Mouse (Mus musculus) neural tube, embryonic 13.5 days (tissue): ENCODE measurements around the gene Dbnl. TPM values are rescaled to one million over a fixed set of nuclear protein-coding genes. Genes with fewer than 3 reads are reported as not detected.

Experiments used
- ATAC-seq: fragments of 200-750 bp; cut with Nextera tagmentation; 2 replicates; pipeline ENCODE4 v1.8.0; 2017; ENCODE audit warnings: low read depth, mild to moderate bottlenecking, moderate TSS enrichment, moderate library complexity
- H3K27ac ChIP-seq: fragments of 300-500 bp; sonication (generic); replicated peaks from 2 replicates; pipeline ENCODE4 v1.5.1; 2015; ENCODE audit warnings: moderate library complexity, mild to moderate bottlenecking, inconsistent platforms
- H3K27me3 ChIP-seq: fragments of 300-500 bp; sonication (generic); 2 replicates; pipeline ENCODE4 v1.6.1; 2015; ENCODE audit warnings: mild to moderate bottlenecking, inconsistent platforms
- H3K36me3 ChIP-seq: fragments of 300-500 bp; sonication (generic); 2 replicates; pipeline ENCODE4 v1.6.1; 2015; ENCODE audit warnings: mild to moderate bottlenecking, inconsistent platforms
- H3K4me1 ChIP-seq: fragments of 300-500 bp; sonication (generic); replicated peaks from 2 replicates; pipeline ENCODE4 v1.6.1; 2015; ENCODE audit warnings: inconsistent platforms
- H3K4me2 ChIP-seq: fragments of 300-500 bp; sonication (generic); 2 replicates; pipeline ENCODE4 v1.6.1; 2015; ENCODE audit warnings: inconsistent platforms, mild to moderate bottlenecking, moderate library complexity
- H3K4me3 ChIP-seq: fragments of 300-500 bp; sonication (generic); 2 replicates; pipeline ENCODE4 v1.5.1; 2015; ENCODE audit warnings: mild to moderate bottlenecking, inconsistent platforms
- H3K9ac ChIP-seq: fragments of 300-500 bp; sonication (generic); 2 replicates; pipeline ENCODE4 v1.6.1; 2015; ENCODE audit warnings: moderate library complexity, mild to moderate bottlenecking, inconsistent platforms
- H3K9me3 ChIP-seq: fragments of 300-500 bp; sonication (generic); 2 replicates; pipeline ENCODE4 v1.6.1; 2016; ENCODE audit warnings: inconsistent platforms
- WGBS: fragments of 180-500 bp; shearing (Covaris S2); methylation state at CpG from one replicate; pipeline ENCODE4 v1.1.7; 2015; 5-methylcytosine and 5-hydroxymethylcytosine counted together
- polyA plus RNA-seq: library from polyadenylated mRNA; unstranded; fragments of >200 nt; fragmentation: Nextera tagmentation; extraction: Ambion mirVana; gene quantifications from 2 replicates; pipeline ENCODE4 v1.2.1, GENCODE M21; 2015

Dbnl gene
- 143 and 168 TPM in 2 replicates for polyA plus RNA-seq

DNA sequence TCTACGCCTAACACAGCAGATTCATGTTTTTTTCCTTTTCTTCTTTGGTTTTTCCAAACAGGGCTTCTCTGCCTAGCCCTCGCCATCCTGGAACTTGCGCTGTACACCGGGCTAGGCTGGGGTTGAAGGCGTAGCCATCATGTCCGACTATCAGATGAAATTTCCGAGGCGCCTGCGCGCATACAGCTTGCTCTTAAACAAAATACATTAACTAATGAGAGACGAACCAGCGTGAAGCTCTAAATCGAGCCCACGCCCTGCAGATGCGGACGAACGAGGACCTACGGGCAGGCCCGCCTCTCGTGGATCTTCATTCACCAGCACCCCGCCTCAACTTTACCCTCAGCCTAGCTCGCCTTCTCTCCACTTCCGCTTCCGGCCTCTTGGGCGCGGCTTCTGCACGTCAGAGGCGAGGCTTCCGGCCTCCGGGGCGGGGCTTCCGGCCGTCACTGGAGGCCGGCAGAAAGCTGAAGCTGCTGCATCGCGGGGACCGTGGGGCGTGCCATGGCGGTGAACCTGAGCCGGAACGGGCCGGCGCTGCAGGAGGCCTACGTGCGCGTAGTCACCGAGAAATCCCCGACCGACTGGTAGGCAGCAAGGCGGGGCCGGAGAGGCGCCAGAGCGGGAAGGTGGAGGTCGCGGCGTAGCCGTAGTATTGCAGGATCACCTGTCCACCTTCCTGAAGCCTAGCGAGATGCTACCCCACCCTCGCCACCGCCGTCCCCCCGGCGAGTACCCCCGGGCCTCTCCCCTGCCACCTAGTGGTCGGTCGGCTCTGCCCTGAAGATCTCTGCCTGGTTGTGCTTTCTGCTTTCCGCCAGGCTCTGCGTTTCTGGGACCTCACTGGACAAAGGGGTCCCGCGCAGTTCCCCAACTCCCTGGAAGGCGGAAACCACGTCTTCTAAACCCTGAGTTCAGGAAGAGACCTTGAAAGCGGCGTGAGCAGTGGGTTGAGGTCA is at the start of gene Dbnl:
TSS of gene Dbnl (plus strand) at position 433 of the 959 bp plus-strand sequence.
- Histone ChIP-seq H3K4me3 (peak within 1 kb of the TSS; percentile 86), H3K9ac (peak within 1 kb of the TSS; percentile 95), H3K4me2 (peak within 1 kb of the TSS; percentile 79), H3K27me3 (no peaks in the 10 kb centered on the region), H3K36me3 (peaks cover 21% of the 10 kb centered on the region), H3K27ac (peak within 1 kb of the TSS; percentile 91), H3K4me1 (peaks cover 33% of the 10 kb centered on the region), H3K9me3 (no peaks in the 10 kb centered on the region)
- ATAC-seq, result peak; percentile 97
- under 1% methylated on average over 74 of the region's 74 CpGs for whole genome bisulfite sequencing

DNA sequence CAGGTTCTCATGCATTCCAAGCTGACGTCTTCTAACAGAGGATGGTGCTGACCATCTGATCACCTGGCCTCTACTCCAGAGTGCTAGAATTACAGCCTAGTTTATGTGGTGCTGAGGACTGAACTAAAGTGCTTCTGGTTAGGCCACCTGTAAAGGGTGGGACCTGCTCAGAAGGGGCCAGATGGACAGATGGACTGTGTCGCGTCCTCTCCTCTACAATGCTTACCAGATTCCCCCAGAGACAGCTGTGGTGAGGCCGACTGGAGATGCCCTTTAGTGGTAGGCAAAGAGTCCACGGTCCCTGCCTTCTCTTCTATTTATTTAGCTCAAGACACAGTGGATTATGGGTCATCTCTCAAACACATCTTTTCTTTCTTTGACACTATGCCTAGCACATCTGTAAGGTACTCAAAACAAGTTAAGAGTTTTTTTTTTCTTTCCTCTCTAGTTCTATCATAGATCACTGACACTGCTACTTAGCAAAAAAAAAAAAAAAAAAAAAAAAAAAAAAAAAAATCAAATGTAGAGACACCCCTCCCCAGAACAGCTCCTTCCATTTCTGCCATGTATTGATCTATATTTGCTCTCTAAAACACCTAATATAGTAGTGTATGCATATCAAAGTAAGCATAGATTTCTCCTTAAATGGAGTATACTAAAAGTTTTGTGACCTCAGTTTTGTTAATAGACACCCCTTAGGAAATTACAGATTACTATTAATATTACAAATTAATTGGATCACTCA is 49.2 kb upstream of the Dbnl start:
- H3K9ac ChIP-seq, result no peak overlapping the region
- H3K36me3 ChIP-seq, result no peaks in the 10 kb centered on the region
- WGBS, result 79% methylated on average over 5 of the region's 5 CpGs
- no peak overlapping the region for H3K27ac ChIP-seq
- H3K4me1 ChIP-seq, result peaks cover 18% of the 10 kb centered on the region
- no peaks in the 10 kb centered on the region for H3K9me3 ChIP-seq
- no peak overlapping the region for H3K4me2 ChIP-seq
- H3K27me3 ChIP-seq, result no peaks in the 10 kb centered on the region
- no peak for ATAC-seq
- H3K4me3 ChIP-seq, result no peak overlapping the region

DNA sequence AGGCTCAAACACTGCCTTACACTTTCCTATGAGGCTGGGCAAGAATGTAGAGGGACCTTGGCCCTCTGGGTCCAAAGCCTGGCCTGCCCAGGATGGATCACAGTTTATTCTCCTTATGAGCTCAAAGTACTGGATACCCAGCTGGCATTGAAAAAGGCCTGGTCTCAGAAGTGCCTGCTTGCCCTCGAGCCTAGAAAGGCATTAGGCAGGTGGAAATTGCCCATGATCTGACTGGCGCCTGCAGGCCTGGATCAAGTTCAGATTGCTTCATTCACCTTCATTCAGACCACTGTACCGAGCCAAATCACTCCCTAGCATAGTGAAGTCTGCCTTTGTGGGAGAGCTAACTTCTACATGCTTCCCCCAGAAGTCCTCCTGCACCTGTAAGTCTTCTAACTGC is 48.4 kb upstream of the Dbnl start:
- 61% methylated on average over 3 of the region's 3 CpGs for WGBS
- H3K4me2 ChIP-seq, result peak overlapping the region; percentile 81
- 0 out of 2 replicates have a peak overlapping the region, but pooled peaks have one; percentile 13 for H3K27ac ChIP-seq
- no peaks in the 10 kb centered on the region for H3K36me3 ChIP-seq
- H3K4me1 ChIP-seq, result peaks cover 18% of the 10 kb centered on the region
- no peaks in the 10 kb centered on the region for H3K9me3 ChIP-seq
- no peak for ATAC-seq
- H3K27me3 ChIP-seq, result no peaks in the 10 kb centered on the region
- 0 out of 2 replicates have a peak overlapping the region, but pooled peaks have one; percentile 50 for H3K9ac ChIP-seq
- H3K4me3 ChIP-seq, result peak overlapping the region; percentile 90; the same call in 1 of the 2 replicates

DNA sequence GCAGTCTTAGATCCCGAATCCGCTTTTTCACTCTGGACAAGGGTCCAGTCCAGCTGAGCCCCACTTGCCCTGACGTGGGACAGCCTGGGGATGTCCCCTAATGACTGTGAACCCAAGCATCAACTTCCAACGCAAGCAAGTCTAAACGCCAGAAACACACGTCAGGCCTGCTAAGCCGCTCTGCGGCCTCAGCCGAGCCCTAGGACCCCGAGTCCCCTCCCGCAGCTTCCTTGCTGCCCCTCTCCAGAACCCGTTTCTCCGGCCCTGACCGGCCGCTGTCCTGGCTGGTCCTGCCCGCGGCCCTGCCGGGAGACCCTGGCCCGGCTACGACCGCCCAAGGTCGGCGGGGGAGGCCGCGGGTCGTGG is 47.7 kb upstream of the Dbnl start:
- peak; percentile 76 for ATAC-seq
- Histone ChIP-seq H3K4me2 (peak overlapping the region; percentile 81), H3K9me3 (no peaks in the 10 kb centered on the region), H3K27ac (peak overlapping the region; percentile 81), H3K36me3 (no peaks in the 10 kb centered on the region), H3K27me3 (no peaks in the 10 kb centered on the region), H3K4me3 (peak overlapping the region; percentile 90), H3K9ac (peak overlapping the region; percentile 97), H3K4me1 (peaks cover 18% of the 10 kb centered on the region)
- WGBS, result 1% methylated on average over 26 of the region's 26 CpGs

DNA sequence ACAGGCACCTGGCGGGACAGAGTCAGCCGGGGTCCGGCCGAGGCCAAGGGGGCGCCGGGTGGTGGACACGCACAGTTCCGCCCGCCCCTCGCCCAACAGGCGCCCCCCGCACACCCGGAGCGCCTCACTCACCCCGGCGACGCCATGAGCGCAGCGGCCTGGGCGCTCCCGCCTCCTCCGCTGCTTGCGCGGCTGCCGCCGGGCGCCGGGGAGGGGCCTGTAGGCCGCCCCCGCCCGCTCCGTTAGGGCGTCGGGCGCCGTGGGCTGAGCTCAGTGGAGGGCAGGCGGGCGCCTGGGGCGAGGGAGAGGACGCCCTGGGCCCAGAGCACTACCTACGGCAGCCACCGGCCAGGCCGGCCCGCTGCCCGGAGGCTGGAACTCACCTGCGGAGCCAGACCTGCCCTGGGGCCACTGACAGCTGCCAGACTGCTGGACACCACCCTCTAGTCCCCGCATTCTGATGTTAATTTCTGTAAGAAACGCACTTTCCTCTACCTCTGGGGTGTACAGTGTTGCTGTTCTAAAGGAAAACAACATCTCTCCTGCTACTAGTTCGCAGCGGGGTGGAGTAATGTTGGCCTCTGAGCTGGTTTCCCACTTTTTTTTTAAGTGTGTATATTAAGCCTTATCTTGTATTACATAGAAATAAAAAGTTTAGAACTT is 47.2 kb upstream of the Dbnl start:
- Histone ChIP-seq H3K4me1 (peaks cover 18% of the 10 kb centered on the region), H3K9ac (peak overlapping the region; percentile 97), H3K4me2 (peak overlapping the region; percentile 81), H3K9me3 (no peaks in the 10 kb centered on the region), H3K36me3 (no peaks in the 10 kb centered on the region), H3K27me3 (no peaks in the 10 kb centered on the region), H3K4me3 (peak overlapping the region; percentile 90), H3K27ac (peak overlapping the region; percentile 81)
- WGBS, result under 1% methylated on average over 48 of the region's 50 CpGs
- peak; percentile 91 for ATAC-seq

DNA sequence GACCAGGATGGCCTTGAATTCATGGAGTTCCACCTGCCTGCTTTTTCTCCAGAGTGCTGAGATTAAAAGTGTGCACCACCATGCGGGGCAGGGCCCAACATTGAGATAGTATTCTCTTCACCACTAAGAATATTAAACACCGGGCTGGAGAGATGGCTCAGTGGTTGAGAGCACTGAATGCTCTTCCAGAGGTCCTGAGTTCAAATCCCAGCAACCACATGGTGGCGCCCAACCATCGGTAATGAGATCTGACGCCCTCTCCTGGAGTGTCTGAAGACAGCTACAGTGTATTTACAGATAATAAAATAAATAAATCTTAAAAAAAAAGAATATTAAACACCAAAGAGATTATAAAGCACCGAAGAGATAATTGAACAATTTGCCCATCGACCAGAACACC is 46.2 kb upstream of the Dbnl start:
- Histone ChIP-seq H3K4me2 (no peak overlapping the region), H3K27ac (no peak overlapping the region), H3K4me1 (peaks cover 18% of the 10 kb centered on the region), H3K36me3 (no peaks in the 10 kb centered on the region), H3K4me3 (no peak overlapping the region), H3K9ac (no peak overlapping the region), H3K9me3 (peaks cover 4% of the 10 kb centered on the region; the same call in 1 of the 2 replicates), H3K27me3 (no peaks in the 10 kb centered on the region)
- ATAC-seq, result no peak
- 79% methylated on average over 7 of the region's 7 CpGs for WGBS

DNA sequence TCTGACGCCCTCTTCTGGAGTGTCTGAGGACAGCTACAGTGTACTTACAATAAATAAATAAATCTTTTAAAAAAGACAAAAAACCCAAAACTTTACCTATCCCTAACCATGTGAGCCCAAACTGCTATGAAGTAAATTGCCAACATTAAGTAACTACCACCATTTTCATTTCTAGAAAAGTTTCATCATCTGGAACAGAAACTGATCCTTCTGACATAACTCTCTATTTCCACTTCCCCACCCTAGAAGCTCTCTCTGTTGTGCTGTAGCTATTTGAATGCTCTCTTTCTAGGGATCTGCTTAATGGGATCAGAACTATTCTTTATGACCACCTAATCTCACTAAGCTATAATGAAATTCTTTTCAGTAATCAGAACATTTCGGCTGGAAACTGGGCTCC is 43.3 kb upstream of the Dbnl start:
- H3K4me3 ChIP-seq, result no peak overlapping the region
- H3K27ac ChIP-seq, result no peak overlapping the region
- H3K4me2 ChIP-seq, result no peak overlapping the region
- H3K9me3 ChIP-seq, result peaks cover 4% of the 10 kb centered on the region; the same call in 1 of the 2 replicates
- H3K4me1 ChIP-seq, result peaks cover 14% of the 10 kb centered on the region
- no peaks in the 10 kb centered on the region for H3K27me3 ChIP-seq
- 82% methylated on average over 2 of the region's 2 CpGs for WGBS
- no peak for ATAC-seq
- H3K9ac ChIP-seq, result no peak overlapping the region
- H3K36me3 ChIP-seq, result no peaks in the 10 kb centered on the region

DNA sequence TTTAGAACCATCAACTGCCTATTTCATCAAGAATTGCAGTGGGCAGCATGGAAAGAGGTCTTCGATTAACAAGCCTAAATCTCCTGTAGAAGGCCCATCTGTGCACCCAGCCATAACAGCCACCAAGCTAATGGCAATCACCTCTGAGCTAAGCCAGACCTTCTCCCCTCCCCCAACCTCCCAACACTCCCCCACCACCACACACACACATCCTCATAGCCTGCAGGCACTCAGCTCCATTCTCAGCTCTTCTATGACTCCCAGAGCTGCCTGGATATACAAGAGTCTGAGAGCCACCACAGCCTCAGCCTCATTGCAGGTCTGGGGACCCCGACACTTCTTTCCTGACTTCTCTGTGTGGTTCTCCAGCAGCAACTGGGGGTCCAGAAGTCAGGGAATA is 34.5 kb upstream of the Dbnl start:
- no peak for ATAC-seq
- Histone ChIP-seq H3K4me3 (no peak overlapping the region), H3K9me3 (peaks cover 14% of the 10 kb centered on the region), H3K4me2 (no peak overlapping the region), H3K27ac (no peak overlapping the region), H3K9ac (no peak overlapping the region), H3K4me1 (peaks cover 4% of the 10 kb centered on the region; the same call in 1 of the 2 replicates), H3K27me3 (no peaks in the 10 kb centered on the region), H3K36me3 (peaks cover 7% of the 10 kb centered on the region; the same call in 1 of the 2 replicates)
- 90% methylated on average over 2 of the region's 2 CpGs for WGBS

DNA sequence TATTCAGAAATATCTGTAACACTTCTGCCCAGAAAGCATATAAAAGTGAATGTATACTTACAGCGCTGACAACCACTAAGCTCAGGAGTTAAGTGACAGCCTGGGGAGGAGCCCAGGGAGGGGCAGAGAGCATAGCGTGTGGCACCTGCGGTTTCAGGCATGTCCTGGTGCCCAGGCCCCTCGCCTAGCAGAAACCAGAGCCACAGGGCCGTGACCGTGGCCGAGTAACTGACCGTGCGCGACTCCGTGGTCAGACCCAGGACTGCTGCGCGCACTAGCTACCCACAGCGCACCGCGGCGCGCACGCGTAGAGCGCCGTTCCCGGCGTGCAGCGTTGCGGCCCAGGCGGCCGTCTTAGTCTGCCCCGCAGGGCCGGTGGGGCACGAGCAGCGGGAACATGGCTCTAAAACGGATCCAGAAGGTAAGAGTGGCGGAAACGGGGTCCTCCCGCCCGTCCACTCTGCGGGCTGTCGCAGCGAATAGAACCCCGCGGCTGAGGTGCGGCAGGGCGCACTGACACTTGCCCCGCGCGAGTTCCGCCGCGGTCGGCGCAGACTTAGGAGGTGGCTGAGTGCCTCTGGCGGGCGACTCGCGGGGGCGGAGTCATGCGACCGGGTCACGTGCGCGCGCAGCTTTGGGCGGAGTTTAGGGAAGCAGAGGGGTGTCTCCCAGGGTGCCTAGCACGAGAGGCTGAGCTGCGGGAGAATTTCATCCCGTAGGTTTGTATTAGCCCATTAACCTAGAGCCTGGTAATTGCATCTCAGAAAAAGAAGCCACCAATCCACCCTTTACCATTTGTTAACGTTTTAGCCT is 26.3 kb upstream of the Dbnl start, which contains the start of gene Urgcp:
TSS of gene Urgcp (minus strand) at position 557 of the 813 bp plus-strand sequence.
- WGBS, result under 1% methylated on average over 68 of the region's 68 CpGs
- 0 out of 2 replicates have a peak, but pooled peaks cover 3% of the 10 kb centered on the region for H3K36me3 ChIP-seq
- peak within 1 kb of the TSS; percentile 88 for H3K4me2 ChIP-seq
- peak; percentile 99 for ATAC-seq
- peak within 1 kb of the TSS; percentile 63 for H3K4me3 ChIP-seq
- peaks cover 21% of the 10 kb centered on the region for H3K4me1 ChIP-seq
- H3K27ac ChIP-seq, result peak within 1 kb of the TSS; percentile 95
- H3K27me3 ChIP-seq, result no peaks in the 10 kb centered on the region
- H3K9ac ChIP-seq, result peak within 1 kb of the TSS; percentile 82
- H3K9me3 ChIP-seq, result no peaks in the 10 kb centered on the region

DNA sequence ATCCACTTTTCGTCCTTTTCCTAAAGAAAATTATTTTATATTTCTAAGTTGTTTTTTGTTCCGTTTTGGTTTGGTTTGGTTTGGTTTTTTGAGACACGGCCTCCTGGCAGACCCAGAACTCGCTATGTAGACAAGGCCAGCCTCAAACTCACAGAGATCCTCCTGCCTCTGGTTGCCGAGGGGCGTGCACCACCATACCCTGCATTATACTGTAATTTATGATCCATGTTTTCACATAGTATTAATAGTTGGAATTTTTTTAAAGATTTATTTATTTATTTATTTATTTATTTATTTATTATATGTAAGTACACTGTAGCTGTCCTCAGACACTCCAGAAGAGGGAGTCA is 25.7 kb upstream of the Dbnl start:
- H3K27me3 ChIP-seq, result no peaks in the 10 kb centered on the region
- peak overlapping the region; percentile 88 for H3K4me2 ChIP-seq
- WGBS, result 19% methylated on average over 6 of the region's 6 CpGs
- H3K36me3 ChIP-seq, result 0 out of 2 replicates have a peak, but pooled peaks cover 3% of the 10 kb centered on the region
- peaks cover 21% of the 10 kb centered on the region for H3K4me1 ChIP-seq
- H3K9me3 ChIP-seq, result no peaks in the 10 kb centered on the region
- peak overlapping the region; percentile 82 for H3K9ac ChIP-seq
- H3K4me3 ChIP-seq, result peak overlapping the region; percentile 63
- peak; percentile 66 for ATAC-seq
- H3K27ac ChIP-seq, result peak overlapping the region; percentile 95

DNA sequence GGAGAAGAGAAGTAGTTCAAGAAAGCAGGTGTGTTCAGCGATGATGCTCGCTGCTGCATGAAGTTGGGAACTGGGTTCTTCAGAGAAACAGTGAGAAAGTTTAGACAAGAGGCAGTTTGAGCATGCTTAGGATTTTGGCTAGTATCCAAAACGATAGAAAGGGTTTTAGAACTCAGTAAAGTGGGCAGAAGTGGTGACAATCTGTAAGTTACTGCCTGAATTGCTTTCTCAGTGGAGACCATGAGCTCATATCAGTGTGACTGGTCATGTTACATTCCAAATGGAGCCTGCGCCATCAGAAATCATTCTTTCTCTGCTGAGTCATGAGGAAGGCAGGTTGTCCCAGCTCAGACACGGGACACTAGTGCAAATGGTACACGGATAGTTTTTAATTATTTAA is 22.3 kb upstream of the Dbnl start:
- peaks cover 24% of the 10 kb centered on the region for H3K36me3 ChIP-seq
- 89% methylated on average over 6 of the region's 6 CpGs for WGBS
- H3K9ac ChIP-seq, result no peak overlapping the region
- H3K27ac ChIP-seq, result no peak overlapping the region
- no peaks in the 10 kb centered on the region for H3K27me3 ChIP-seq
- H3K4me2 ChIP-seq, result no peak overlapping the region
- H3K4me3 ChIP-seq, result no peak overlapping the region
- H3K4me1 ChIP-seq, result peaks cover 6% of the 10 kb centered on the region
- H3K9me3 ChIP-seq, result no peaks in the 10 kb centered on the region
- ATAC-seq, result no peak
